Mouse (Mus musculus): ENCODE measurements around the gene Man1b1.

The Man1b1 gene

DNA sequence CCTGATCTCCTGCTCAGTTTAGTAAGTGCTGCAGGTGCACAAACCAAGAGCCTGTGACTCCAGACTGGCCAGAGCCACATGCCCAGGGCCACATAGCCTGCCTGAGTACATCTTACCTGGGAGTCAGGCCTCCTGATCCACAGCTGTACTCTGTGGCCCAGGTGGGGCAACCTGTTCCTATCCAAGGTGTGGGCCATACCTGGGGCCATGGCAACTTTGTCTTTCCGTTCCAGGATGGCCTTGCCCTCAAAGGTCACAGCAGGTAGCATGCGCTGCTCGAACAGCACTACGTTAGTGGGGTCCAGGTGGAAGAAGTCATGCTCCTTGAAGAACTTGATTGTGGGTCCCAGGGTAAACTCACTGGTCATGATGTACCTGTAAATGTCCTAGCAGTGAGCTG lies 32.2 kb downstream of the Man1b1 start:
- no peak for DNase-seq (ENCODE audit: low spot score)

DNA sequence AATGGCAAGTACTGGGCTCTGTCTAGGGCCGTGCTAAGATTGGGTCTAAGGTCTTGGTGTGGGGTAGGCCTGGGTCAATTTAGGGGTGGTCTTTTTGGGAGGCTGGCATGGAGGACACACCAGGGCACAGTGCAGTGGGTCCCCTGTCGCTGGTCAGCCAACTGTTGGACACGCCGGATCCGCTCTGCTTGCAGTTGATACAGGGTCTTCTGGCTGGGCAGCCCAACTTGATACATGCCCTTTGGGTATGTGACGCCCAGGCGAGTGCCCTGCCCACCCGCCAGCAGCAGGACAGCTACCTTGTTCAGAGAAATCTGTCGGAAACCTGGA lies 32.6 kb downstream of the Man1b1 start:
- DNase-seq (ENCODE audit: low spot score), result no peak

DNA sequence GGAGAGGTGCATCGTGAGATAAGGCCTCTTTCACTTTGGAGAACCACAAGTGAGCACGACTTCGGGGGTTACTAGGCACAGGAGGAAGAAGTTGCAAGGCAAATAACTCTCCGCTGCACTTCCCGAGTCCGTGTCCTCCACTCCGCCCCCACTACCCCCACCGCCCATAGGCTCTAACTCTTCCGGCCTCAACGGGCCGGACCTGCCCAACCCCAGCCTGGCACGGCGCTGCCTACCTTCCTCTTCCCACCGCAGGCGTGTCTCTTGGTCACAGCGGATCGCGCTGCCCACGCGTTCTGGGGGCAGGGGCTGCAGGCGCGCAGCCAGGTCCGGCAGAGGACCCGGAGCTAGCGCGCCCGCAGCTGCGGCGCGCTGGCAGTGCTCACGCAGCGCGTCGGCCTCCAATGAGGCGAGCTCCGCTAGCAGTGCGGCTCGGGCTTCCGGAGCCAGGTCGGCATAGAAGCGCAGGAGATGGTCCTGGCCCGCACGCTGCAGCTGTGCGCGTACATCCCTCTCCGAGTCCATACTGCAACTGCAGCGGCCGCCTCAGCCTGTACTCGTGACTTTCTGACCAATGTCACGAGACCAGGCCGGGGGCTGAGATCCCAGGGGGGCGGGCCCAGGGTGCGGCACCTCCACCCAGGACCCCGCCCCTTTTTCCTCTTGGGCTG lies 33.1 kb downstream of the Man1b1 start, which contains the start of gene Uap1l1:
Gene Uap1l1 (minus strand): TSS at position 592 of the 671 bp plus-strand sequence.
- peak; percentile 73 for DNase-seq (ENCODE audit: low spot score)

GRCm38 (mm10) chr2:25369996-25370395 lies 37.9 kb downstream of the Man1b1 start:
- DNase-seq (ENCODE audit: low spot score), result no peak

DNA sequence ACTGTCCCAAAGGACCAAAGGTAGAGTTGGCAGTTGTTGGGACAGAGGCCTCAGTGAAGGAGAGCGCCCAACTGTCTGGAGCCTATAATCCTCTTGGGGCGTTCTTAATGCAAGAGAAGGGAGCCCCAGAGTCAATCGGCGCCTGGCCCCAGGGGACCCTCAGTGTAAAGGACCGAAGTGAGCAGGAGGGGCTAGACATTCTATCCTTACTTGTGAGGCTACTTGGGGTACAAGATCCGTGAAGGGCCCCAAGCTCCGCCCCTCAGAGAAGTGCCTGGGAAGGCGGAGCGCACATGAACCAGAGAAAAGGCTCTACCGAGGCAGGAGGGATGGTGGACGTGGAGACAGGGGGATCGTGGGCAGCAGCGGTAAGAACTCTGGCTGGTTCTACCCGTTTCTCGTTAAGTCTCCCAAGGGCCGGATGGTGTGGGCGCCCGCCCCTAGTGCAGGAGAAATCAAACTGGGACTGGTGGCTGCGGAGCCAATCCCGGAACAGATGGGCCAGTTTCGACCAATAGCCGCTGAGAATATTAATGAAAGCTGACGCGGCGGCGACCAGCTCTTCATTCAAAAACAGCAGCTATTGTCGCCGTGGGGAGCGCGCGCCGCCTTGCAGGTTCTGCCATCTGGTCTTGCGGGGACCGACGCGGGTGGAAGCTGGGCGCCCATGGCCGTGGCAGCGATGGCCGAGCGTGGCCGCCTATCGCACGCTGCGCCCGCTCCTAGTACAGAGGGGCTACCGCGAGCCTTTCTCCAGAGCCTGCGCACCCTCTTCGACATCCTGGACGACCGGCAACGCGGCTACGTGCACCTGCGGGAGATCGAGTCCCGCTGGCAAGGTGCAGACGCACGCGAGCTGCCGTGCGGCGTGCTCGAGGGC lies 39.9 kb downstream of the Man1b1 start, which contains the start of gene Sapcd2:
Gene Sapcd2 (plus strand): TSS at position 558 of the 880 bp plus-strand sequence.
- DNase-seq (ENCODE audit: low spot score), result peak; percentile 94

DNA sequence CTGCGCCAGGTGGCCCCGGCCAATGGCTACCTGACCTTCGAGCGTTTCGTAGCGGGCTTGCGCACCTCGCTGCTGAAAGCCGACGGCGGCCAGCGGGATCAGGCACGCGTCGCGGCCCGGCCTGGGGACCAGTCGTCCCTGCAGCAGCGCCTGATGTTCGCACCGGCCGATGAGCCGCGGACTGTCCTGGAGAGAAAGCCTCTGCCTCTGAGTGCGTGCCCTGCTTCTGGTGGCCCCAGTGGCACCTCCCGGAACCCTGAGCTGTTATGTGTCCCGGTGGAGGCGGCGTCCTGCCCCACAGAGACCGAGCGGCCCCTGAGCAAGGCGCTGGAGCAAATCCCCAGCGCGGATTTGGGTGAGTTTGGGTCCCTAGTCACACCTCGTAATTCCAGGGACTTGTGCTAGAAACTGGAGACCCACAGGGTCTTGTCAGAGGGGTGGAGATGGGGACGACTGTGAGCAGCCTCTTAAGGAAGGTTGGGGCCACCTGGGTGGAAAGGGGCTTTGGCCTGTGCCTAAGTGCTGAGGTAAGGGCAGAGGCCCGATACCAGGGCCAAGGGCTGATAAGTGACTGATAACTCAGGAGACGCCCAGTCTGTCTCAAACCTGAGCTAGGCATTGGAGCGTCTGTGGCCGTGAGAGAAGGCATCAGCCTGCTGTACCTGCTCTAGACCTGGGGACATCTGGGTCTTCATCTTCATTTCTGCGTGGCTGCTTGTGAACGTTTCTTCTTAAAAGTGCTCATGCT lies 40.7 kb downstream of the Man1b1 start:
- DNase-seq (ENCODE audit: low spot score), result peak; percentile 48

- DNase-seq (ENCODE audit: low spot score), result no peak
Measured at GRCm38 (mm10) chr2:25373431-25373830, 41.3 kb downstream of the Man1b1 start.

DNA sequence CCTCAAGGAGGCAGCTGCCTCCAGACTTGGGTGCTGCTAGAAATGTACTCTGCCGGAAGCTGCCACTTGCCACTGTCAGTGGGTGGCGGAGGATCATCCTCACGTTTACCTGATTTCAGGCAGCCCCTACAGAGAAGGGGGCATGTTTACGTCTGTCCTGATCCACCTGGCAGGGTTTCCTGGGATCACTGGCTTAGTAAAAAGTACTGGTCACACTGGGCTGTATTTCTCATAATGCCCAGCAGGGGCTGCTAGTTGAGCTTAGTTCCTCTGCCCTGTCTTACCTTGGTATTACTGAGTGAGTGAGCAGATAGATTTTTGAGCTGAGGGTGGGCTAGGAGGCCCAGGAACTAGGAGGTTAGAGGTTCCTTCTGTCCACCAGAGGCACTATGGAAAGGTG lies 44.5 kb downstream of the Man1b1 start:
- DNase-seq (ENCODE audit: low spot score), result peak; percentile 70

DNA sequence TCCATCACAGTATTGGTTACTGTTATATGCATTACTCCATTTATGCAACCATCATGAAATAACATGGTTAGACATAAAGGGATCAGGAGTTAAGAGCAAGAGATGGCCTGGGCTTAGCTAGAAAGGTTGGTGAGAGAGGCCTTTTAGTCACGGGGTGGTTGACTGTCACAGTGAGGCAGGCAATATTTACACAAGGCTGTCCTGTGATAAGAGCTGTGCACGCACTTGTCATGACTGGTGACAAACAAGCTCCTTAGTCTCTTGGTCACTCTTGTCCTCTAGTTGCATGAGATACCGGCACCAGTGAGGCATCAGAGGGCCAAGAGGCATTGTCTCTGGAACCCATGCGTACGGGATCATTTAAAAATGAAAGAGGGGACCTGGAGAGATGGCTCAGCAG lies 52.4 kb downstream of the Man1b1 start:
- no peak for DNase-seq (ENCODE audit: low spot score)

GRCm38 (mm10) chr2:25391266-25391665 lies 59.1 kb downstream of the Man1b1 start:
- DNase-seq (ENCODE audit: low spot score), result no peak

- DNase-seq (ENCODE audit: low spot score), result no peak
Measured at GRCm38 (mm10) chr2:25394281-25395221, 62.4 kb downstream of the Man1b1 start.

GRCm38 (mm10) chr2:25395721-25396596 lies 63.8 kb downstream of the Man1b1 start, which contains the start of gene Entpd2:
TSS of gene Entpd2 (plus strand) at chr2:25395874.
- DNase-seq (ENCODE audit: low spot score), result peak; percentile 39

DNA sequence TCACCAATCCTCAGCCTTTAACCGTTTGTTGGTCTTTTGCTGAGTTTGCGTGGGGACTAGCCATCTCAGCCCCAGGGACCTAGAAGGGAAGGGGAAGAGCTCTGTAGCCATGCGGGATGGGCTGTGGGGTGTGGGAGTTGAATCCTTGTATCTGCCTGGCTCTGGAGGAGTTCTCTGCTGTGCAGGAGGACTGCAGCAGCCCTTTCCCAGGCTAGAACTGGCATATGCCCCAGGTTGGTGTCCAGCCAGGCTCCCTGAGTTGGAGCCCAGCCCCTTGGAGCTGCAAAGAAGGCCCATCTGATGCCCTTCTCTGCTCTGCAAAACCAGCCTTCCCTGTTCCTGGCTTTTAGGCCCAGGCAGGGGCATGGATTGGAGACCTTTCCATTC lies 64.5 kb downstream of the Man1b1 start:
- no peak for DNase-seq (ENCODE audit: low spot score)

DNA sequence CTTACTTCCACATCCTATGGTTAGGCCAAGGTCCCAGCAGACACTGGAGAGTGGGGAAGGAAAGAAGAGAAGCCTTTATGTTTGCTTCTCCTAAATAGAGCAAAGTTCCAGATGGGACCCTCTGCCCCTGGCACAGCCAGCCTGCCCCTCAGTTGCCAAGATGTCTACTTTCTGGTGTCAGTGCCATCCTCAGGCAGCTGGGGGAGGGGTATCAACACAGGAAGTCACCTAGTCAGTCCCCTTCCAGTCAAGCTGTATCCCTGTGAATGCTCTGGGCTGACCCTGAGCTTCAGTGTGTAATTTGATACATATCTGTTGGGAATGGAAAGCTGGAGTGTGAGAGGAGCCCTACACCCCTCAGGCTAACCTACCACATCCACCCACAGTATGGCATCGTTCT lies 64.9 kb downstream of the Man1b1 start:
- no peak for DNase-seq (ENCODE audit: low spot score)

GRCm38 (mm10) chr2:25398065-25398464 lies 65.9 kb downstream of the Man1b1 start:
- DNase-seq (ENCODE audit: low spot score), result no peak

DNA sequence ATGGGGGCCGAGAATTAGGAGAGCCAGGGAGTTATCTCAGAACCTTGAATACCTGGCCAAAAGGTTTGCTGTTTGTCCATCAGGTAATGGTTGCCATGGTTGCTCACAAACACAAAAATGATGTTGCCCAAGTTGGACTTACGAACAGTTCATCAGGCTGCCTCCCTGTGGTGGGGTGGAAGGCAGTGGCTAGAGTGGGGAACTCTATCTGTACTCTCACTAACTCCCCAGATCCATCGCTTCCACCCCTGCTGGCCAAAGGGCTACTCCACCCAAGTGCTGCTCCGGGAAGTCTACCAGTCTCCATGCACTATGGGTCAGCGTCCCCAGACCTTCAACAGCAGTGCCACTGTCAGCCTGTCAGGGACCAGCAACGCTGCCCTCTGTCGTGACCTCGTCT lies 66.9 kb downstream of the Man1b1 start, which contains the start of gene Npdc1:
Gene Npdc1 (plus strand): TSS at position 301 of the 400 bp plus-strand sequence.
- DNase-seq (ENCODE audit: low spot score), result no peak

GRCm38 (mm10) chr2:25400291-25400690 lies 68.2 kb downstream of the Man1b1 start:
- no peak for DNase-seq (ENCODE audit: low spot score)

DNA sequence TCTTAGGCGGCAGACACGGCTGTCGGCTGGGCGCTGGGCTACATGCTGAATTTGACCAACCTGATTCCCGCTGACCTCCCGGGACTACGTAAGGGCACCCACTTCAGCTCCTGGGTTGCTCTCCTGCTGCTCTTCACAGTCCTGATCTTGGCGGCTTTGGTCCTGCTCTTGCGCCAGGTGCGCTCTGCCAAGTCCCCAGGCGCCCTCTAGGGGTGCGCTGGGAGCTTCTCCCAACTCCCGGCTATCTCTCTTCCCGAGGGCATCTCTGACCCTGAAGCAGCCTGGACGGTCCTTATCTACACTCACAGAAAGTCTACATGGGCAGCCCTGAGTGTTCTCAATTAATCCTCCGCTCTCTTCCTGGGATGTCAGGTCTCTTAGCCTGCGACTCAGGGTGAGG lies 68.6 kb downstream of the Man1b1 start:
- DNase-seq (ENCODE audit: low spot score), result peak; percentile 60
